Comparison of ENCODE assay signal across 28 mouse cellular contexts in genomic region chr2:180302201-180302600, GRCm38 (mm10). TPM values are rescaled to one million over a fixed set of nuclear protein-coding genes. Genes with fewer than 3 reads are reported as not detected.
A peak's percentile ranks its signal among the peaks of the same experiment; 100 is the strongest.
DNase-seq lines count a peak whose midpoint lies in the region; ATAC-seq and TF ChIP-seq lines count a peak whose summit lies in the region.
"Had no signal": no experiment of that assay in that cellular context is flagged by ENCODE, and none has a peak within 500 bp of the region (broad histone marks: within the 10 kb centered on the region; RNA-seq: fewer than 3 reads in every experiment).

No protein-coding gene starts in this region.

- no peaks in the 10 kb centered on the region for H3K9me3 ChIP-seq in lung, postnatal 0 days (ENCODE audit: low read length)
- H3K9me3 ChIP-seq: embryonic facial prominence, embryonic 15.5 days; forebrain, embryonic 10.5 days; heart, embryonic 13.5 days; hindbrain, embryonic 15.5 days had no signal

- no peak overlapping the region for H3K9ac ChIP-seq in lung, postnatal 0 days (replicated peaks; ENCODE audit: low read depth)
- H3K9ac ChIP-seq: embryonic facial prominence, embryonic 15.5 days; heart, embryonic 13.5 days; hindbrain, embryonic 15.5 days had no signal

- no peaks in the 10 kb centered on the region for H3K27me3 ChIP-seq in lung, postnatal 0 days (replicated peaks; ENCODE audit: insufficient read depth, low read length)
- H3K27me3 ChIP-seq: embryonic facial prominence, embryonic 15.5 days; heart, embryonic 13.5 days; hindbrain, embryonic 15.5 days had no signal

- H3K4me2 ChIP-seq in lung, postnatal 0 days (replicated peaks; ENCODE audit: low read depth, low read length) = no peak overlapping the region
- H3K4me2 ChIP-seq: embryonic facial prominence, embryonic 15.5 days; heart, embryonic 13.5 days; hindbrain, embryonic 15.5 days had no signal

- H3K36me3 ChIP-seq in lung, postnatal 0 days (ENCODE audit: insufficient read depth, low read length) = no peaks in the 10 kb centered on the region
- H3K36me3 ChIP-seq: embryonic facial prominence, embryonic 15.5 days; forebrain, embryonic 10.5 days; heart, embryonic 13.5 days; hindbrain, embryonic 15.5 days had no signal

- DNase-seq in layer of hippocampus, adult 2 months (ENCODE audit: low spot score in 2 of 2) = no peak
- DNase-seq in layer of hippocampus, adult 18-20 months (ENCODE audit: low spot score in 2 of 2) = no peak
- no peak for DNase-seq in lung, postnatal 0 days (ENCODE audit: low spot score)
- no peak for DNase-seq in lung, postnatal 10 days
- DNase-seq in R1 (ENCODE audit: low read depth, low spot score) = peak; percentile 46
- no peak for DNase-seq in Muller cell, postnatal 12 days (ENCODE audit: inconsistent ontology term)
- DNase-seq: adrenal gland, adult 8-10 months; B cell, adult 2 months; cerebellum, adult 11 months; cerebellum, adult 8-10 months; cerebellum, postnatal 14 days; embryo, embryonic 11 days; gastrocnemius, adult 2 months; gastrocnemius, postnatal 25 days; heart, postnatal 36 days had no signal

- H3K27ac ChIP-seq in layer of hippocampus, adult 2 months = no peak overlapping the region
- no peak overlapping the region for H3K27ac ChIP-seq in lung, postnatal 0 days (ENCODE audit: low read length)
- H3K27ac ChIP-seq: embryonic facial prominence, embryonic 15.5 days; forebrain, embryonic 10.5 days; gastrocnemius, adult 2 months; heart, embryonic 13.5 days; hindbrain, embryonic 15.5 days had no signal

- no peak for ATAC-seq in lung, postnatal 0 days
- ATAC-seq: CD4-positive, CD25-positive, alpha-beta regulatory T cell, adult 4 months; forebrain, embryonic 14.5 days had no signal

- 74% methylated on average over 4 of the region's 4 CpGs for WGBS in lung, postnatal 0 days

- no peak overlapping the region for H3K4me3 ChIP-seq in layer of hippocampus, adult 2 months
- no peak overlapping the region for H3K4me3 ChIP-seq in lung, postnatal 0 days (ENCODE audit: low read depth, low read length)
- H3K4me3 ChIP-seq: embryonic facial prominence, embryonic 15.5 days; erythroblast, embryonic 14.5 days; forebrain, embryonic 10.5 days; gastrocnemius, adult 2 months; heart, embryonic 13.5 days; hindbrain, embryonic 15.5 days had no signal

- TF ChIP-seq CTCF in layer of hippocampus, adult 2 months (conservative IDR thresholded peaks at IDR 0.05) = peak; percentile 35
- TF ChIP-seq CTCF in lung, postnatal 0 days (IDR thresholded peaks at IDR 0.05) = peak; percentile 40

- 0 out of 2 replicates have a peak, but pooled peaks cover 2% of the 10 kb centered on the region for H3K4me1 ChIP-seq in lung, postnatal 0 days (ENCODE audit: insufficient read depth, low read depth, low read length)
- H3K4me1 ChIP-seq: embryonic facial prominence, embryonic 15.5 days; forebrain, embryonic 10.5 days; hindbrain, embryonic 15.5 days had no signal

- TF ChIP-seq EP300 in lung, postnatal 0 days (IDR thresholded peaks at IDR 0.05) = no peak

RNA-seq across cellular contexts. Expression of gene Rbbp8nl, which starts 12.5 kb away (rescaled TPM):
- total RNA-seq in layer of hippocampus, adult 2 months (2021) = not detected
- total RNA-seq in layer of hippocampus, adult 18-20 months (2021) = not detected
- 0.20 and 0.46 TPM in 2 replicates for polyA plus RNA-seq in lung, postnatal 0 days (2015; fragmentation: Nextera tagmentation; extraction: Ambion mirVana)
- total RNA-seq: adrenal gland, adult 8-10 months; adrenal gland, postnatal 4 days; common myeloid progenitor, adult 5-6 weeks; gastrocnemius, adult 2 months; gastrocnemius, postnatal 25 days; granulocyte monocyte progenitor cell, adult 5-6 weeks; heart, adult 8-10 months; heart, postnatal 36 days had no signal
- polyA plus RNA-seq: CD4-positive, CD25-positive, alpha-beta regulatory T cell, adult 4 months; erythroblast, embryonic 14.5 days; forebrain, embryonic 14.5 days; heart, postnatal 0 days; hindbrain, embryonic 11.5 days; hindbrain, embryonic 15.5 days had no signal

RNA-seq across cellular contexts. Expression of gene Cables2, which starts 28.9 kb away (rescaled TPM):
- total RNA-seq in layer of hippocampus, adult 2 months (2021) = 10 to 100 TPM; 31.6 to 37.5 TPM
- 10 to 100 TPM; 31.6 to 35.5 TPM for total RNA-seq in layer of hippocampus, adult 18-20 months (2021)
- polyA plus RNA-seq in lung, postnatal 0 days (2015; fragmentation: Nextera tagmentation; extraction: Ambion mirVana) = 15.5 and 16.1 TPM in 2 replicates

RNA-seq across cellular contexts. Expression of gene Gata5, which starts 32.3 kb away (rescaled TPM):
- not detected for total RNA-seq in layer of hippocampus, adult 2 months (2021)
- not detected for total RNA-seq in layer of hippocampus, adult 18-20 months (2021)
- polyA plus RNA-seq in lung, postnatal 0 days (2015; fragmentation: Nextera tagmentation; extraction: Ambion mirVana) = 10.4 and 11.4 TPM in 2 replicates
- total RNA-seq: common myeloid progenitor, adult 5-6 weeks; gastrocnemius, adult 2 months; gastrocnemius, postnatal 25 days; granulocyte monocyte progenitor cell, adult 5-6 weeks had no signal
- polyA plus RNA-seq: CD4-positive, CD25-positive, alpha-beta regulatory T cell, adult 4 months; embryonic facial prominence, embryonic 15.5 days; erythroblast, embryonic 14.5 days; forebrain, embryonic 10.5 days; forebrain, embryonic 14.5 days; hindbrain, embryonic 11.5 days; hindbrain, embryonic 15.5 days had no signal

RNA-seq across cellular contexts. Expression of gene Rps21, which starts 45.0 kb away (rescaled TPM):
- total RNA-seq in layer of hippocampus, adult 2 months (2021) = 100 to 1,000 TPM; 713 to 738 TPM
- total RNA-seq in layer of hippocampus, adult 18-20 months (2021) = 100 to 1,000 TPM; 772 to 807 TPM
- polyA plus RNA-seq in lung, postnatal 0 days (2015; fragmentation: Nextera tagmentation; extraction: Ambion mirVana) = 418 and 453 TPM in 2 replicates
